Mouse (Mus musculus): ENCODE measurements at regions not wholly inside any gene's neighbourhood (a gene's known extent, or its start where the extent isn't known, plus 50 kb on each side); places are given as distances from the start of the nearest gene placed in this dataset.
"Not testable (repeated sequence)": the region's sequence is repeated elsewhere in the genome, so short reads cannot be mapped to it uniquely, and the experiment has no call there.

- H3K9me3 ChIP-seq (replicated peaks); H3K27ac ChIP-seq; ATAC-seq (ENCODE audit: low FRiP score); H3K4me2 ChIP-seq (replicated peaks); H3K36me3 ChIP-seq; H3K27me3 ChIP-seq; H3K9ac ChIP-seq; H3K4me1 ChIP-seq; H3K4me3 ChIP-seq: not testable (repeated sequence)
- WGBS: 82% methylated on average over 3 of the region's 3 CpGs
These were observed 102.2 kb upstream of the Gm10767 start for GRCm38 (mm10) chr13:66802558-66802957.

DNA sequence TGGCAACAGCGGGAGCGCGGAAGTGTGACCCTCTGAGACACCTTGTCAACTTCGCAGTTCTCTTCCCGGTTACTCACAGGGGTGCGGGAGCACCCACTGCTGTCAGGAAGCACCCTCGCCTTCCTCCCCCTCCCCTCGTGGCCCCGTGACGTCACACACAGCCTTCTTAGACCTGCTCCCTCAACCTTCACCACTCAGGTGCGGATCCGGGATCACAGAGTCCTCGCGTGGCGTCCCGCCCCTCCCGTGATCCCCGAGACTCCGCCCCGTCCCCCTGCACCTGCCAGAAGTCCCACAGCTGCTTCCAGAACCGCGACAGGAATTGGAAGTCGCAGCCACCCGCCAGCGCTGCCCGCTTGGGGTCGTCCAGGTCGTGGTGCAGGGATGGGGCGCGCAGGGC is 97.1 kb upstream of the Gm10767 start:
- not testable (repeated sequence) for H3K9ac ChIP-seq; H3K27me3 ChIP-seq; ATAC-seq (ENCODE audit: low FRiP score); H3K9me3 ChIP-seq (replicated peaks); H3K36me3 ChIP-seq; H3K4me3 ChIP-seq; H3K4me1 ChIP-seq; H3K27ac ChIP-seq
- 8% methylated on average over 24 of the region's 30 CpGs for WGBS
- 0 out of 2 replicates have a peak overlapping the region, but pooled peaks have one; percentile 17 for H3K4me2 ChIP-seq (replicated peaks)
